Mouse (Mus musculus) heart, embryonic 13.5 days (tissue): ENCODE measurements around the gene Stt3a. TPM values are rescaled to one million over a fixed set of nuclear protein-coding genes. Genes with fewer than 3 reads are reported as not detected.

ENCODE experiments used
- ATAC-seq: fragments of 200-750 bp; cut with Nextera tagmentation; 2 replicates; pipeline ENCODE4 v1.8.0; 2017; ENCODE audit warnings: moderate TSS enrichment; ENCODE audit not compliant: insufficient number of reproducible peaks, low FRiP score, low TSS enrichment; ENCODE audit errors: extremely low read depth
- H3K27ac ChIP-seq: fragments of 300-500 bp; sonication (generic); replicated peaks from 2 replicates; pipeline ENCODE4 v1.5.1; 2015; ENCODE audit warnings: moderate library complexity, mild to moderate bottlenecking, inconsistent platforms
- H3K27me3 ChIP-seq: fragments of 300-500 bp; sonication (generic); replicated peaks from 2 replicates; pipeline ENCODE4 v1.6.1; 2015; ENCODE audit warnings: mild to moderate bottlenecking, inconsistent platforms
- H3K36me3 ChIP-seq: fragments of 300-500 bp; sonication (generic); 2 replicates; pipeline ENCODE4 v1.6.1; 2015; ENCODE audit warnings: mild to moderate bottlenecking, inconsistent platforms
- H3K4me1 ChIP-seq: fragments of 300-500 bp; sonication (generic); 2 replicates; pipeline ENCODE4 v1.6.1; 2015; ENCODE audit warnings: inconsistent platforms
- H3K4me2 ChIP-seq: fragments of 300-500 bp; sonication (generic); 2 replicates; pipeline ENCODE4 v1.6.1; 2015; ENCODE audit warnings: inconsistent platforms, mild to moderate bottlenecking, moderate library complexity
- H3K4me3 ChIP-seq: fragments of 300-500 bp; sonication (generic); 2 replicates; pipeline ENCODE4 v1.5.1; 2015; ENCODE audit warnings: moderate library complexity, mild to moderate bottlenecking, inconsistent platforms
- H3K9ac ChIP-seq: fragments of 300-500 bp; sonication (generic); 2 replicates; pipeline ENCODE4 v1.6.1; 2015; ENCODE audit warnings: inconsistent platforms, mild to moderate bottlenecking, moderate library complexity
- H3K9me3 ChIP-seq: fragments of 300-500 bp; sonication (generic); 2 replicates; pipeline ENCODE4 v1.6.1; 2016; ENCODE audit warnings: inconsistent platforms
- WGBS: fragments of 180-500 bp; shearing (Covaris S2); methylation state at CpG from one replicate; pipeline ENCODE4 v1.1.7; 2015; ENCODE audit warnings: mixed read lengths; 5-methylcytosine and 5-hydroxymethylcytosine counted together
- polyA plus RNA-seq: library from polyadenylated mRNA; unstranded; fragments of >200 nt; fragmentation: Nextera tagmentation; extraction: Ambion mirVana; gene quantifications from 2 replicates; pipeline ENCODE4 v1.2.1, GENCODE M21; 2015

Gene Stt3a
- polyA plus RNA-seq, 1 experiment from 2014 or later, result 140 TPM

DNA sequence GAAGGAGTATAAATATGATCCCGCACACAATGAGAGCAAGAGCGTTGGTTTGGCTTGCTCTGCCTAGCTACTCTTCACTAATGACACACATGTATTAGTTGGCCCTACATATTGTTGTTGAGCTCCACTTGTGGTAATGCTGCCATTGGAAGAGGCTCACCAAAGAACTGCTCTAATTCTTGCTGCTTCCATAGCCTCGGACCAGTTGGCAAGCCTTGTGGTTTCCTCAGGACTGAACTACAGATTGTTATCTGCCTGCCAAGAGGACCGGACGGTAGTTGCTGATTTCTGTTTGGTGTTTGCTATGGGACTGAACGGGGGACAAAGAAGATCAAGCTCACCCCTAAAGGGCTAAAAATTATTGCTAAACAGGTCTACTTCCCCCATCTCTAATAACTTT is 60.2 kb downstream of the Stt3a start:
- no peak overlapping the region for H3K9ac ChIP-seq
- H3K9me3 ChIP-seq, result no peaks in the 10 kb centered on the region
- no peak overlapping the region for H3K4me3 ChIP-seq
- H3K4me1 ChIP-seq, result peaks cover 15% of the 10 kb centered on the region
- no peak for ATAC-seq
- H3K27ac ChIP-seq, result no peak overlapping the region
- 83% methylated on average over 6 of the region's 6 CpGs for WGBS
- no peaks in the 10 kb centered on the region for H3K27me3 ChIP-seq
- peaks cover 32% of the 10 kb centered on the region for H3K36me3 ChIP-seq
- no peak overlapping the region for H3K4me2 ChIP-seq

DNA sequence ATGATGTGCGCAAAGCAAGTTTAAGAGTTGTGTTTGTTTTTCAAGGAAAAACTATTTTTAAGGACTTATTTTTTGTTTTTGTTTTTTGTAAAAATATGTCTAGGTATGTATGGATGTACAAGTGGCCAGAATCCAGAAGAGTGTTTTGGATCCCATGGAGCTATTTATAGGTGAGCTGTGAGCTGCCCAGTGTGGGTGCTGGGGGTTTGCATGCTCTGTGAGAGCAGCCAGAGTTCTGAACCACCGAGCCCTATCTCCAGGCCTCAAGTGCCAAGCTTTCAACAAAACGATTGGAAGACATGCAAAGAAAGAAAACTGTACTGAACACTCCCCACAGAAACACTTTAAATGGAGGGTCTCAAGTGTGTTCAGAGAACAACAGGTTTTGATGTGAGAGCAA is 61.6 kb downstream of the Stt3a start:
- H3K27ac ChIP-seq, result peak overlapping the region; percentile 58
- H3K4me2 ChIP-seq, result peak overlapping the region; percentile 1; the same call in 1 of the 2 replicates
- H3K4me3 ChIP-seq, result no peak overlapping the region
- H3K27me3 ChIP-seq, result no peaks in the 10 kb centered on the region
- H3K4me1 ChIP-seq, result peaks cover 15% of the 10 kb centered on the region
- ATAC-seq, result no peak
- 53% methylated on average over 3 of the region's 3 CpGs for WGBS
- no peak overlapping the region for H3K9ac ChIP-seq
- H3K36me3 ChIP-seq, result peaks cover 26% of the 10 kb centered on the region
- no peaks in the 10 kb centered on the region for H3K9me3 ChIP-seq

DNA sequence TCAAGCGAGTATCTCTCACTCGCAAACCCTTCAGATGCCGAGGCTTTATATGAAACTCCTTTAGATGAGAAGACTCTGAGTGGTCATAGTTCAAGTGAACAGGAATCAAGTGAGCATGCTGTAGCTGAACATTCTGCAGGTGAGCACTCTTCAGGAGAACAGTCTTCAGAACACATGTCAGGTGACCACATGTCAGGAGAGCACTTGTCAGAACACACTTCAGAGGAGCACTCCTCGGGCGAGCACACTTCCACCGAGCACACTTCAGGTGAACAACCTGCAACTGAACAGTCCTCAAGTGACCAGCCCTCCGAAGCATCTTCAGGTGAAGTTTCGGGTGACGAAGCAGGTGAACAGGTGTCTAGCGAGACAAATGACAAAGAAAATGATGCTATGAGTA is 73.2 kb downstream of the Stt3a start:
- Histone ChIP-seq H3K4me3 (no peak overlapping the region), H3K9me3 (no peaks in the 10 kb centered on the region), H3K4me2 (no peak overlapping the region), H3K27ac (no peak overlapping the region), H3K4me1 (no peaks in the 10 kb centered on the region), H3K9ac (no peak overlapping the region), H3K27me3 (no peaks in the 10 kb centered on the region), H3K36me3 (no peaks in the 10 kb centered on the region)
- ATAC-seq, result no peak
- WGBS, result 79% methylated on average over 10 of the region's 10 CpGs

DNA sequence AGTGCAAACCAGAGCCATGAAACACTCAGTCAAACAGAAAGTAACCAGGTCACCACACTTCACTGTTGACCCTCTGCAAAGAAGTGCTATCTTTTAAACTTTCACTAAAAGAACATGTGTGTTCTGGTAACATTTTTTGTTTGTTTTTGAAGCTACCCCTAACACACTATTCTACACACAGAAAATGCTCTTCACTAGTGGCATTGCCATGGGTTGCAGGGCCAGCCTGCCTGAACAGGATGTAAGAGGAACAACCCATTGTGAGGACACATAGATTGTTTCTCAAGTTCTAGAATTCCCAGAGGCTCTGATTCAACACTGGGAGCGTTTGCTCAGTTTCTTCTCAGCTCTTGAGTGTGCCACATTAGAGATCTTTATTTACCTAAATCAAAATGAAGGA is 74.6 kb downstream of the Stt3a start, which contains the start of gene Acrv1:
TSS of gene Acrv1 (plus strand) at position 301 of the 400 bp plus-strand sequence.
- Histone ChIP-seq H3K27ac (no peak within 1 kb of the TSS), H3K4me1 (no peaks in the 10 kb centered on the region), H3K4me3 (no peak within 1 kb of the TSS), H3K4me2 (no peak within 1 kb of the TSS), H3K36me3 (no peaks in the 10 kb centered on the region), H3K9ac (no peak within 1 kb of the TSS), H3K27me3 (no peaks in the 10 kb centered on the region), H3K9me3 (no peaks in the 10 kb centered on the region)
- no peak for ATAC-seq
- 58% methylated on average over 1 of the region's 1 CpGs for WGBS

DNA sequence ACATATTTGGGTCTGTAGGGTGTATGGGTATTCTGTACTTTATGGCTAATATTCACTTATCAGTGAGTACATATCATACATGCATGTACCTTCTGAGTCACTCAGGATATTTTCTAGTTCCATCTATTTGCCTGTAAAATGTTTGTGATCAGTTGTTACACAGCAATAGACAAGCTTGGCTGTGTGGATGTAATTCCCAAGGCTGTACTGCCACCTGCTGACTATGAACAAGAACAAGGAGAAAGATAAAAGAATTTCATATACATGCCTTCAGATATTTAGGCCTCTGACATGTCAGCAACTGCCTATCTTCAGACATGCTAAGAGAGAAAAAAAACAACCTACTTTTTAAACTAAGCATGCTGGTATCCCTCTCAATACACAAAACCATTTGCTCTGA is 80.2 kb downstream of the Stt3a start:
- Histone ChIP-seq H3K4me1 (no peaks in the 10 kb centered on the region), H3K9me3 (no peaks in the 10 kb centered on the region), H3K9ac (no peak overlapping the region), H3K4me3 (no peak overlapping the region), H3K36me3 (no peaks in the 10 kb centered on the region), H3K27ac (no peak overlapping the region), H3K4me2 (no peak overlapping the region), H3K27me3 (no peaks in the 10 kb centered on the region)
- ATAC-seq, result no peak

DNA sequence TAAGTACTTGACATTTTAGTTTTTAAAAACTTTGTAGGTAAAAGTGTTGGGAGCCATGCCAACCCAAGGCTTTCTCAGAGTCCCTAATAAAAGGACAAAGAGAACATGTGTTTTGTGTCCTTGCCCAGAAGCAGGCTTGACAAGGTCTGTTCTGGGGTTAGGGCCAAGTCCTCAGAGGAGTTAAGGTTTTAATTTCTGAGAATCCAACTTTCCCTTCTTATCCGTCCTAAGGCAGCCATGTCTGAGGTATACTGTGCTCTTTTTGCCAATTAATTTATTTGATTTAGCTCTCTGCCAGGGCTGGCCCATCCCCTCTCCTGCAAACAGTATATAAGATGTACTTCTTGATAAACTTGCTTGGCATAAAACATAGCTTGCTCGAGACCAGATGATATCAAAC is 86.1 kb downstream of the Stt3a start:
- H3K27me3 ChIP-seq, result no peaks in the 10 kb centered on the region
- H3K36me3 ChIP-seq, result no peaks in the 10 kb centered on the region
- no peak overlapping the region for H3K4me3 ChIP-seq
- WGBS, result 59% methylated on average over 2 of the region's 2 CpGs
- no peak overlapping the region for H3K27ac ChIP-seq
- no peak for ATAC-seq
- no peak overlapping the region for H3K9ac ChIP-seq
- H3K9me3 ChIP-seq, result no peaks in the 10 kb centered on the region
- no peaks in the 10 kb centered on the region for H3K4me1 ChIP-seq
- no peak overlapping the region for H3K4me2 ChIP-seq

Other genes with a start within 250 kb of the Stt3a start
- gene Gm5615, start 225.7 kb downstream of the Stt3a start, polyA plus RNA-seq, result not detected in 2 replicates
- not detected in 2 replicates for gene Gm17689, start 185.0 kb downstream of the Stt3a start, polyA plus RNA-seq
- gene A630095E13Rik, start 124.3 kb downstream of the Stt3a start, polyA plus RNA-seq, result not detected in 2 replicates
- not detected in 2 replicates for gene Acrv1, start 74.5 kb downstream of the Stt3a start, polyA plus RNA-seq
- gene Chek1, start 40.6 kb downstream of the Stt3a start, polyA plus RNA-seq, result 19.5 and 20.1 TPM in 2 replicates
- gene Ei24, start 29.7 kb upstream of the Stt3a start, polyA plus RNA-seq, result 63.4 and 70.9 TPM in 2 replicates
- gene Fez1, start 54.2 kb upstream of the Stt3a start, polyA plus RNA-seq, result 2.3 and 2.6 TPM in 2 replicates